Mouse (Mus musculus) NIH3T3 (cell line): ENCODE measurements around the gene T2.
"Not testable (repeated sequence)": the region's sequence is repeated elsewhere in the genome, so short reads cannot be mapped to it uniquely, and the experiment has no call there.

Source experiments
- DNase-seq: peaks from one replicate; pipeline ENCODE4 v3.0.0-alpha.2; 2012; ENCODE audit warnings: low read depth

T2 gene

GRCm38 (mm10) chr17:8355692-8356091, at the start of gene T2:
TSS of gene T2 (plus strand) at chr17:8355992.
- DNase-seq: no peak

GRCm38 (mm10) chr17:8310838-8311614, 44.8 kb upstream of the T2 start, which contains the start of gene Sft2d1:
TSS of gene Sft2d1 (plus strand) at chr17:8311102.
- DNase-seq: peak; percentile 97

- no peak for DNase-seq
Measured at GRCm38 (mm10) chr17:8311751-8312150, 44.0 kb upstream of the T2 start.

GRCm38 (mm10) chr17:8313976-8314375, 41.8 kb upstream of the T2 start:
- no peak for DNase-seq

GRCm38 (mm10) chr17:8316251-8316650, 39.5 kb upstream of the T2 start:
- DNase-seq: peak; percentile 14

- not testable (repeated sequence) for DNase-seq
Measured at GRCm38 (mm10) chr17:8326877-8327276, 28.9 kb upstream of the T2 start.

- DNase-seq: peak; percentile 32
Measured at GRCm38 (mm10) chr17:8328511-8329174, 27.1 kb upstream of the T2 start.

- no peak for DNase-seq
Measured at GRCm38 (mm10) chr17:8330602-8331001, 25.2 kb upstream of the T2 start.

- not testable (repeated sequence) for DNase-seq
Measured at GRCm38 (mm10) chr17:8337159-8337558, 18.6 kb upstream of the T2 start, which contains the start of gene Prr18. TSS of gene Prr18 (plus strand) at chr17:8337459.

GRCm38 (mm10) chr17:8339666-8340374, 16.0 kb upstream of the T2 start:
- no peak for DNase-seq

GRCm38 (mm10) chr17:8340407-8341359, 15.1 kb upstream of the T2 start:
- no peak for DNase-seq

- no peak for DNase-seq
Measured at GRCm38 (mm10) chr17:8341360-8341963, 14.3 kb upstream of the T2 start.

GRCm38 (mm10) chr17:8342706-8343105, 13.1 kb upstream of the T2 start:
- DNase-seq: no peak

GRCm38 (mm10) chr17:8343416-8343815, 12.4 kb upstream of the T2 start:
- DNase-seq: no peak

- peak; percentile 9 for DNase-seq
Measured at GRCm38 (mm10) chr17:8347765-8348285, 8.0 kb upstream of the T2 start.

GRCm38 (mm10) chr17:8348941-8349340, 6.9 kb upstream of the T2 start:
- no peak for DNase-seq

GRCm38 (mm10) chr17:8351088-8351487, 4.7 kb upstream of the T2 start:
- DNase-seq: no peak

- DNase-seq: no peak
Measured at GRCm38 (mm10) chr17:8357498-8357897, 1.7 kb downstream of the T2 start.

GRCm38 (mm10) chr17:8360876-8361275, 5.1 kb downstream of the T2 start:
- no peak for DNase-seq

- peak; percentile 59 for DNase-seq
Measured at GRCm38 (mm10) chr17:8361281-8362103, 5.7 kb downstream of the T2 start.
